Mouse (Mus musculus) liver, embryonic 14.5 days (tissue): ENCODE data around the gene Birc3.

Source experiments
- CTCF ChIP-seq: IDR thresholded peaks from 2 replicates; pipeline ENCODE4 v1.5.1; 2016; ENCODE audit warnings: antibody characterized with exemption, low read depth, control low read depth
- EP300 ChIP-seq: IDR thresholded peaks from 2 replicates; pipeline ENCODE4 v1.6.1; 2016; ENCODE audit warnings: antibody characterized with exemption, low read depth

GRCm38 (mm10) chr9:7837806-7838440 lies 35.1 kb downstream of the Birc3 start:
- no peak for TF ChIP-seq CTCF
- TF ChIP-seq EP300 = no peak
